Mouse (Mus musculus) liver, adult 10 weeks (tissue): ENCODE measurements around the gene Efna2. TPM values are rescaled to one million over a fixed set of nuclear protein-coding genes. Genes with fewer than 3 reads are reported as not detected.

Experiments
- polyA plus RNA-seq: library from polyadenylated mRNA; stranded (reverse); fragments of 350-450 nt; fragmentation: Illumina TruSeq; extraction: RNeasy Lipid Tissue Mini Kit (QIAGEN cat#74804); gene quantifications from one replicate; pipeline ENCODE4 v1.2.3, GENCODE M21; 2014; ENCODE audit warnings: low read depth, low replicate concordance

The Efna2 gene
- polyA plus RNA-seq, result not detected

GRCm38 (mm10) chr10:80179068-80180051 lies at the start of gene Efna2:
Gene Efna2, plus strand, starts transcription at chr10:80179482.

DNA sequence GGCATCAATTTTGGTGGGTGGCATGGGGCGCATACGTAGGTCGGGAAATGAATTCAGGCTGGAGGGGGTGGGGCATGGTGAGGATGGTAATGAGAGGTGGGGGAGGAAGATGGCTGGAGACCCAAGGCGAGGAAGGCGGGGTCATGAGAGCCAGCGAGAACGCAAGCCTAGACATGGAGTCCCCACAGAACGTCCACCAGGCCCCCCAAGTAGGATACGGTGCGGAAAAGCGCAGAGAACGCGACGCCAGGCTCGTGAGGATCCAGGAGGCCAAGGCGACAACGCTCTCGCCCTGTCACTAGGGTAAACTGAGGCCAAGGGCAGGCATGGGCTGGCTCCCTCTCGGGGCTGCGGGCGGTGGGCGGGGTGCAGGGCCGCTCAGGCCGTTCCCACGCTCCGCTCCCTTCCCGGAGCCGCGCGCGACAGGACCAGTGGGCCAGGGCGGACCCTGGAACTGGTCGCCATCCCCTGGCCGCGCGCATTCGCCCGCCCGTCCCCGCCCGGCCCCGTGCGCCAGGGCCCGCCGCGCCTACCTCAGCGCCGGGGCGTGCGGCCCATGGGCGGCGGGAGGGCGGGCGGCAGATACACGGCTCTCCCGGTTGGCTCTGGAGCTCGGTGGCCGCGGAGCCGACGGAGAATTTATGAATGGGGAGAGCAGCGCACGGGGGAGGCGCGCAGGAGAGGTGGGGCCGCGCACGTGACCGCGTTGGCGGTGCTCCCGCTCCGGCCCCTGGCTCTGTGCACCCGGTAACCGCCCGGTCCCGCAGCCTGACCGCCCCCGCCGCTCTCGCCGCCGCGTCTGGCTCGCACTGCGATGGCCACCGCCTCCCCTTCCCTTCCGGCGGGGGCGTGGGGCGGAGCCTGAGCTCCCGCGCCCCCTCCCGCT lies 40.5 kb upstream of the Efna2 start, which contains the start of gene Atp5d:
Gene Atp5d (plus strand): TSS at position 80 of the 886 bp plus-strand sequence.

DNA sequence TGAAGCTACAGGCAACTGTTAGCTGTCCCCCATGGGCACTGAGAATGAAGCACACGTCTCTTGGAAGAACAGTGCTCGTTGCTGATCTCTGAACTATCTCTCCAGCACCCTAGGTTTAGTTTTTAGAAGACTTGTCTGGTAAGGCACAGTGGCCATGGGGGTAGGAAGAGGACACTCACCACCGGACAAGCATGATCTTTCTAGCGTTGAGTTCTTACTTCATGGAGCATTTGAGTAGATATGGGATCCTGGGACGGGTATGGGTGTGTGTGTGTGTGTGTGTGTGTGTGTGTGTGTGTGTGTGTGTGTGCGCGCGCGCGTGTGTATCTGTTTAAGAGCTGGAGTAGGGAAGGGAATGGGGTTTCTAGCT lies 38.6 kb upstream of the Efna2 start, which contains the start of gene Cbarp:
Gene Cbarp (minus strand): TSS at position 170 of the 370 bp plus-strand sequence.

DNA sequence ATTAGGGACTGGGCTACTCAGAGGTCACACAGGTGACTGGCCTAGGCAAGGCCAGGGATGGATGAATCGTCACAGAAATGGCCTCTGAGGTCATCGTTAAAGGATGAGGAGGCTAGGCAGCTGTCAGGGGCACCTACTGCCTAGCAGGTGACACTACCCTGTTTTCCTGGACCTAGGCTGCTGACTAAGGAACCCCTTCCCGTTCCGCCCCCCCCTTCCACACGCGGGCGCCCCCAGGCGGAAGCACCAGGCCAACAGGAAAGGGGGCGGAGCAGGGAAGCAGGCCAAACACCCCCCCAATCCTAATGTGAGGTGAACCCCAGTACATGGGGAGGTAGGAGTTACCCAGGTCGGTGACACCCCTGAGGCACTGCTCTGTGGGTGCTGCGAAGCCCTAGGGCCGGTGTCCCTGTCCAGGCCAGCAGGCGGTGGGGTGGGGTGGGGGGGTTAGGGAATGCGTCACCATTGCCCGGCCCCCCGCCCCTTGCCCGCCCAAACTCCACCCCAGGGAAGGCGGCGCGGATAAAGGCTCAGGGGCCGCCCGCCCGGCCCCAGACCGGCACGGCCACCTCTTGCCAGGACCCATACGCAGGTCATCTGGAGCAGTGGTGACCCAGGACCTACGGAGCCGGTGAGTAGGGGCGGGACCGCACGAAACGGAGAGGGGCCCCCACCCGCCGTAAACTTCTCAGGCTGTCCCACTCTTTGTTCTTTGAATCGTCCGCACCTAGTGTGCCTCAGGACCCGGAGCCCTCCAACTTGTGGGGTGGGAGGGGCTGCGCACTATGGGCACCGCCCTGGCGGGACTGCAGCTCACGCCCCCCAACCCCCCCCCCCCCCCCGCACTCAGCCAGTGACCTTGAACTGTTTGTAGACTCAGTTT lies 31.3 kb upstream of the Efna2 start, which contains the start of gene Midn:
Gene Midn (plus strand): TSS at position 554 of the 883 bp plus-strand sequence.

GRCm38 (mm10) chr10:80165392-80166128 lies 13.7 kb upstream of the Efna2 start, which contains the start of gene Cirbp:
Gene Cirbp, plus strand, starts transcription at chr10:80165985.

DNA sequence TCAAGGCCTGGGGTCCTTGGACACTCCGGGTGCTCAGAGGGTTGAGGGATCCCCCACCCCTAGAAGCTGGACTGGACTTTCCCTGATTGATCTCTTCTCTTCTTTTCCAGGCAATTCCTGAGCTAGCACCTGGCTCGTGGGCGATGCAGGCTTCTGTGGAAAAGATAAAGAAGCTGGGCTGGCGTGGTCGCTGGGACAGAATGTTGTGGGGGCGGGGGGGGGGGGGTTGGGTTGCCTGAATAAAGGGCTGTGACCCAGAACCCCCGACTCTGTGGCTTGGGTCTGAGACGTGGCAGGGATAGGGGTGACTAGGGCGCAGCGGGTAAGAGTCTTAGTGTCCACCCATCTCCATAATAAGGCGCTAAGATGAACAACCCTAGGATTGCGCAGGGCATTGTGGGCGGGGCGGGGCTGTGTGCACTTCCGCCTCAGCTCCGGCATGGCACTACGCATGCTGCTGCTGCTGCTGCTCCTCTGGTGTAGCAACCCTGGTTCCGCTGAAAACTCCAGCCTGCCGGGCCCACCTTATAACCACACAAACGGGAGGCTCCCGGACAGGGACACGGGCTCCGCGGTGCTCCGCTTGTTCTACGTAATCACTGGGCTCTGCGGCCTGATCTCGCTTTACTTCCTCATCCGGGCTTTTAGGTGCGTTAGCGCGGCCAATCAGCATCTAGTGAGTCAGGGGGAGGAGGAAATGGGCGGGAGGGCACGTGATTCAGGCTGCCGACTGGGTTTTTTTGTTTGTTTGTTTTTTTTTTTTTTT lies 6.6 kb upstream of the Efna2 start, which contains the start of gene 1600002K03Rik:
Gene 1600002K03Rik (plus strand): TSS at position 418 of the 766 bp plus-strand sequence.

DNA sequence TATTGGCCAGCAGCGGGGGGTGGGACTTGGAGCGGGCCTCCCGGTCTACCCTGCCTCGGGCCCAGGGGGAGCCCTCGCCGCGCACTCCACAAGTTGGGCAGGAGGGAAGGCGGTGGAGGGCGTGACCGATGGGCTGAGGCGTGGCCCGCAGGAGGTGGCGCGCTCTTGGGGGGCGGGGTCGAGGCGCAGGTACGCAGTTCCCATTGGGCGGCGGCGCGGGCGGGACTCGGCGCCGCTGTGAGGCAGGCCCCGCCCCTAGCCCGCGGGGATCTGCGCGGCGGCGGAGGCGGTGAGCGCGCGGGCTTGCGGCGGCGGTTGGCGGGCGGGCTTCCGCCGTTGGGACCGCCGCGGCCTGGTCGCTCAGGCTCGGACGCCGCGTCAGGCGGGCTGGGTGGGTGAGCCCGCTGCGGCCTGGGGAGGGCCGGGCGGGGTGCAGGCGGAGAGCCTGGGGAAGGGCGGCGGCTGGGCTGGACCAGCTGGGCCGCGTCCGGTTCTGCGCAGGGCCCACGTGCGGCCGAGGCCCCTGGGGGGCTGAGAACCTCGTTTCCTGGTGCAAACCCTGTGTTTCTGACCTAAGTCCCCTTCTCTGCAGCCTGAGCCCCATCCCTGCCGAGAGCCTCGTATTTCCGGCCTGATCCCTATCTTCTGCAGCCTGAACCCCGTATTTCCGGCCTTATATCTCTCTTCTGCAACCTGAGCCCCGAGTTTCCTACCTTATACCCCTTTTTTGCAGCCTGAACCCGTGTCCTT lies 47.3 kb downstream of the Efna2 start, which contains the start of gene Mum1:
Gene Mum1 (plus strand): TSS at position 19 of the 750 bp plus-strand sequence.

Other genes starting within 250 kb of the Efna2 start
- 1.8 TPM for gene Wdr18, start 219.3 kb upstream of the Efna2 start, polyA plus RNA-seq
- gene Grin3b, start 208.8 kb upstream of the Efna2 start, polyA plus RNA-seq, result not detected
- gene Tmem259, start 195.2 kb upstream of the Efna2 start, polyA plus RNA-seq, result 1.4 TPM
- 0.66 TPM for gene Cnn2, start 190.9 kb upstream of the Efna2 start, polyA plus RNA-seq
- gene Abca7, start 183.0 kb upstream of the Efna2 start, polyA plus RNA-seq, result 0.08 TPM
- gene Arhgap45, start 162.8 kb upstream of the Efna2 start, polyA plus RNA-seq, result 0.13 TPM
- gene Polr2e, start 139.7 kb upstream of the Efna2 start, polyA plus RNA-seq, result 0.85 TPM
- 73.4 TPM for gene Gpx4, start 132.3 kb upstream of the Efna2 start, polyA plus RNA-seq
- 0.64 TPM for gene Sbno2, start 73.9 kb upstream of the Efna2 start, polyA plus RNA-seq
- 9.5 TPM for gene Stk11, start 63.7 kb upstream of the Efna2 start, polyA plus RNA-seq
- gene Atp5d, start 40.9 kb upstream of the Efna2 start, polyA plus RNA-seq, result 4.3 TPM
- gene Cbarp, start 38.6 kb upstream of the Efna2 start, polyA plus RNA-seq, result not detected
- gene Midn, start 31.2 kb upstream of the Efna2 start, polyA plus RNA-seq, result 5.2 TPM
- gene Cirbp, start 13.5 kb upstream of the Efna2 start, polyA plus RNA-seq, result 8.9 TPM
- 1.1 TPM for gene 1600002K03Rik, start 6.5 kb upstream of the Efna2 start, polyA plus RNA-seq
- gene Mum1, start 47.0 kb downstream of the Efna2 start, polyA plus RNA-seq, result 1.5 TPM
- gene Ndufs7, start 69.6 kb downstream of the Efna2 start, polyA plus RNA-seq, result 3.2 TPM
- gene Gamt, start 81.5 kb downstream of the Efna2 start, polyA plus RNA-seq, result 20.3 TPM
- 13.7 TPM for gene Dazap1, start 82.0 kb downstream of the Efna2 start, polyA plus RNA-seq
- gene Rps15, start 113.0 kb downstream of the Efna2 start, polyA plus RNA-seq, result 3.6 TPM
- not detected for gene Apc2, start 116.5 kb downstream of the Efna2 start, polyA plus RNA-seq
- 0.69 TPM for gene 2310011J03Rik, start 141.1 kb downstream of the Efna2 start, polyA plus RNA-seq
- 0.32 TPM for gene Pcsk4, start 150.0 kb downstream of the Efna2 start, polyA plus RNA-seq
- gene Reep6, start 150.5 kb downstream of the Efna2 start, polyA plus RNA-seq, result 47.3 TPM
- 0.13 TPM for gene Adamtsl5, start 168.9 kb downstream of the Efna2 start, polyA plus RNA-seq
- not detected for gene Plk5, start 177.0 kb downstream of the Efna2 start, polyA plus RNA-seq
- 1.4 TPM for gene Mex3d, start 208.2 kb downstream of the Efna2 start, polyA plus RNA-seq
- 0.98 TPM for gene Mbd3, start 220.1 kb downstream of the Efna2 start, polyA plus RNA-seq
- gene Uqcr11, start 227.3 kb downstream of the Efna2 start, polyA plus RNA-seq, result 3.9 TPM